Mouse (Mus musculus) splenic B cell, adult 2 months (primary cell): Measurements from ENCODE around the gene Fstl4.

Experiments
- DNase-seq: peaks from one replicate; pipeline ENCODE4 v3.0.0-alpha.2; 2011; ENCODE audit warnings: low read depth, low spot score
- H3K27me3 ChIP-seq: 2 replicates; pipeline ENCODE4 v1.6.1; 2012; ENCODE audit warnings: mild to moderate bottlenecking, low read length, moderate library complexity, mixed read lengths; ENCODE audit not compliant: control insufficient read depth, poor library complexity, insufficient read depth, severe bottlenecking
- H3K36me3 ChIP-seq: 2 replicates; pipeline ENCODE4 v1.6.1; 2012; ENCODE audit warnings: mild to moderate bottlenecking, low read length, moderate library complexity, mixed read lengths; ENCODE audit not compliant: control insufficient read depth, poor library complexity, insufficient read depth, severe bottlenecking

Gene Fstl4

DNA sequence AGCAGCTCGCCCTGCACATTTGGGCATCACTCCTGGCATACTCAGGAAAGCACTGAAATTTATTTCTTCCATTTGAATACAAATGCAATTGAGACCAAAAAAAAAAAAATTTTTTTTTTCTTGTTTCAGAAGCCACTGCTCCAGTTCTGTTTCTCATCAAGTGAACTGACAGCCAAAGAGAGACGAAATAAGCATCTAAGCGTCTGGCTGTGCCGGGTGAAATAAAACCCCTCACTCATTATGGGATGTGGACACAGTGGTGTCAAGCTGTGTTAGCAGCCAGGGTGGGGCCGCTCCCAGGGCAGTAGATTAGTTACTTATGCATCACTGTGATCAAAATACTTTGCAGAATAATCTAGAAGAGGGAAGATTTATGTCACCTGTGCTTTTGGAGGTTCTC is 327.2 kb downstream of the Fstl4 start:
- H3K36me3 ChIP-seq = no peaks in the 10 kb centered on the region
- no peak for DNase-seq
- H3K27me3 ChIP-seq = no peaks in the 10 kb centered on the region

DNA sequence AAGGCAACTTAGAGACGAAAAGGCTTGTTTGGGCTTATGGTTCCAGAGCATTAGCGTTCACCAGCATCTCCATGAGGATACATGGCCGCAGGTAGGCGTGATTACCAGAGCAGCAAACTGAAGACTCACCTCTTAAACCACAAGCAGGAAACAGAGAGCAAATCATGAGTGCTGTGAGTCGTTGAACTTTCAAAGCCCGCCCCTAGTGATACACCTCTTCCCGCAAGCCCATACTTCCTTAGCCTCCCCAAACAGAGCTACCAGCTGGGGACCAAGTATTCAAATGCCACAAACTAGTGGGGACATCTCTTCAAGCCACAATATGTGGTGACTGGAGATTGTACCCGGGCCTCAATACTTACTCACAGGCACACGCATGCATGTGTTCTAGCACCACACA is 332.4 kb downstream of the Fstl4 start:
- no peaks in the 10 kb centered on the region for H3K27me3 ChIP-seq
- no peaks in the 10 kb centered on the region for H3K36me3 ChIP-seq
- DNase-seq = no peak

DNA sequence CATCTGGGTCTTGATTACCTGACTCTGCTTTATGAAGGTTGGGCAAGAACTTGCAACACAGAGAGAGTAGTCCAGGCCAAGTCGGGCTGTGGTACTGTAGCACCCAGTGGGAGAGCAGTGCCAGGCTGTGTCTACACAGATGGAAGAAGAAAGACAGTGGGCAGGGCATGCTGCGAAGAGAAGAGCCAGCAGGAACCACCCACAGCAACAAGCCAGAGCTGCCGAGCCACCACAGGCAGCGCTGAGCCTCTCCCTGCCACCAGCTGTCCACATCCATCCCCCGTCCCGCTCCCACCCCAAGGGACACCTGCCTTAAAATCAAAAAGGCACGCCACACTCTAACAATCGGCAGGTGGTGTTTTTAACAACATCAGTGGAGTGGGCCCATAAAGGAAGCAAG is 332.9 kb downstream of the Fstl4 start:
- H3K27me3 ChIP-seq = no peaks in the 10 kb centered on the region
- DNase-seq = no peak
- H3K36me3 ChIP-seq = no peaks in the 10 kb centered on the region

DNA sequence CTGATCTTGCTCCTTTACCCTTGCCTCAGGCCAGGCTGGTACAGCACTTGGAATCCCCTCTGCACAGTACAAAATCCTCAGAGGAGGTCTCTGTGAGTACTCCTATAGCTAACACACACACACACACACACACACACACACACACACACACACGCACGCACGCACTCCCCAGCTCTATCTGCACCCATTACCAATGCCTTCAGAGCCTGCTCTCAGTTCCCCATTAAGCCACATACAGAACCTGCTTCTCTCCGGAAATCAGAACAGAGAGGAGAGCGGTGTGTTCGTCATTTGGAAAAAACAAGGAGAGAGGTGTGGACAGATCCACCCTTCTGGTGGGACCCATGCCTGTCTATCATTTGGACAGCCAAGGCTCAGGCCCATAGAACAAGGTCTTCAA is 333.4 kb downstream of the Fstl4 start:
- no peaks in the 10 kb centered on the region for H3K27me3 ChIP-seq
- no peak for DNase-seq
- no peaks in the 10 kb centered on the region for H3K36me3 ChIP-seq

DNA sequence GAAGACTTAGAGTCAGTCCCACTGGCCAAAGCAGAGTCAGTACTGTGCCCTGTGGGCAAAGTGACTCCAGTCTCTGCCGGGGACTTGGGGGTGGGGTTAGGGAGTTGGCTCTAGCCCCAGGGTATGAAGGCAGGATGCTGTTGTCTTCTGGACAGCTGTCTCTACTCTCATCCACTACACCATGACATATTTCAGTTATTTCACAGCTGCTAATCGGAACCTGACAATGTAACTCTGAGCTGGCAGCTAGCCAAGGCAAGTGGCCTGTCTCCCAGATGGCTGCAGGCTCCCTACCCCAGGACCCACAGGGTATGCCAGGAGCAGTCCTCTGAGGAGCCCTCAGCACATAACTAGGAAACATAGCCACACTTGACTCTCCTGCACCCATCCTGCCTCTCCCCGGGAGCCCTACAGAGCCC is 334.4 kb downstream of the Fstl4 start:
- Histone ChIP-seq H3K36me3 (no peaks in the 10 kb centered on the region), H3K27me3 (no peaks in the 10 kb centered on the region)
- no peak for DNase-seq

DNA sequence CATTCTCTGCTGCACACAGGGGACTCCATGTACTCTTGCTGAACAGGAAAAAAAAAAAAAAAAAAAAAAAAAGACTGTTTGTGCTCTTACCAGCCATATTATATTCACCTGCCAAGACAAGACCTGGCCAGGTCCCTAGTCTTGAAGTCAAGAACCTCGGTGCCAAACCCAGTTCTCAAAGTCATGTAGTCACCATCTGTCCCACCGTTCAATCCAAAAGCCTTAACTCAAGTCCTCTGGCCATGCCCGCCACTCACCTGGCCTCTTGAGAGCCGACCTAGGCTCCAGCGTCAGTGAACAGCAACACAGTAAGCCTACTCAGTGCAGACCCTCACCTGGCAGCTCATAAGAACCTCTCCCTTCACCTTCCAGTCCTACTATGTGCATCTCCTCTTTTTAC is 334.9 kb downstream of the Fstl4 start:
- H3K27me3 ChIP-seq = no peaks in the 10 kb centered on the region
- no peak for DNase-seq
- no peaks in the 10 kb centered on the region for H3K36me3 ChIP-seq

DNA sequence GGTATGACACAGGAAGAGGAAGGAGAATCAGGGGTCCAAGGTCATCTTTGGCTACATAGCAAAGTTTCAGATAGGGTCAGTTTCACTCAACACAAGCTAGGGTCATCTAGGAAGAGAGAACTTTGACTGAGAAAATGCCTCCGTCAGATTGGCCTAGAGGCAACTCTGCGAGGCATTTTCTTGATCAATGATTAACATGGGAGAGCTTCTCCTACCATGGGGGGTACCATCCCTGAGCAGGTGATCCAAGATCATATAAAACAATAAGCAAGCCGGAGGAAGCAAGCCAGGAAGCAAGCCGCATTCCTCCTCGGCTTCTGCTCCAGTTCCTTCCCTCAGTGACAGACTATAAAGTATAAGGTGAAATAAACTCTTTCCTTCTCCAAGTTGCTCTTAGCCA is 337.3 kb downstream of the Fstl4 start:
- H3K36me3 ChIP-seq = no peaks in the 10 kb centered on the region
- H3K27me3 ChIP-seq = no peaks in the 10 kb centered on the region

DNA sequence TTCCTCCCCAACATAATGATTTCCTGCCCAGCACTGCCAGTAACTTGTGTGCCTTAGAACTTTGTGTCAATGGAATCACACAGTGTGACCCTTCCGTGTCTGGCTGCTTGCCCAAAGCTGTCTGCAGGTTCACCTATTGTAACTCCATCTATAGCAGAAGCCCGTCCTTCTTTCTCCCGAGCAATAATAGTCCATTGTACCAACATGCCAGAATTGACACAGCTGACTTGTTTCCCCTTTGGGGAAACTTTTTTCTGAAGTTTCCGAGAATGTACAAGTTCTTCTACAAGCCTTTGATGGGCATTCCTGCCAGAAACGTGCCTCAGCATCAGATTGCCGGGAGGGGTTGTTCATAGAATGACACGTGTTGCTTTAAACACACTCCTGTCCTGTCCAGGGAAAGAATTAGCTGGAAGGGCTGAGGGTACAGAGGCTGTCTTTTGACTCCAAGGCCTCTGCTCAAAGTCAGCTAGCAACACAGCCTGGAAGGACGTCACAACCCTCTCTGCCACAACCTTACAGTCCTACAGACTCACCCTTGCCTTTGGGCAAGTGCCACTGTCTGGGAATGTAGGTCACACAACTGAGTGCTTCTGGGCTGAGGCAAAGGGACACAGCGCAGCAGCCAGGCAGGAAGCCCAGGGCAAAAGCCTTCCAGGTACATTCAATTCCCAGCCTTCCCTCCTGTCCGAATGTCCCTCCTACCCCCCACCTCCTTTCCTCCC is 339.3 kb downstream of the Fstl4 start:
- no peaks in the 10 kb centered on the region for H3K36me3 ChIP-seq
- DNase-seq = no peak
- no peaks in the 10 kb centered on the region for H3K27me3 ChIP-seq

More for the DNA sequence above, 337.3 kb downstream of the Fstl4 start:
- DNase-seq = no peak

DNA sequence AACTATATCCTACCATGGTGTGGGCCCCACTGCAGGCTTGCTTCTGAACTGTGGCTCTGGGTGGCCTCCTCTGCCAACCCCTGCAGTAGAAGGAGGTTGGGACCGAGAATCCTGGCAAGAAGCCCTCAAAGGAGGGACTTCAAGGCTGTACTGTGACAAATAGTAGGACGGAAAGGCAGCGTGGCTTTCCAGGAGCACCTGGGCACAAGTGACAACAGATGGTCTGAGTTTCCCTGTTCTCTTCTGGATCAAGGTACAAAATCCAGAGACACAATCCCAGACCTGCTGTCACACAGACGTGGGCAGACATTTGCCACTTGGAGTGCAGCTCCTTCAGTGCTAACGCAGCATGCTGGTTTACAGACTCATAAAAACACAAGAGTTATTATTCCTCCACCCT is 343.3 kb downstream of the Fstl4 start:
- Histone ChIP-seq H3K36me3 (no peaks in the 10 kb centered on the region), H3K27me3 (no peaks in the 10 kb centered on the region)
- no peak for DNase-seq

DNA sequence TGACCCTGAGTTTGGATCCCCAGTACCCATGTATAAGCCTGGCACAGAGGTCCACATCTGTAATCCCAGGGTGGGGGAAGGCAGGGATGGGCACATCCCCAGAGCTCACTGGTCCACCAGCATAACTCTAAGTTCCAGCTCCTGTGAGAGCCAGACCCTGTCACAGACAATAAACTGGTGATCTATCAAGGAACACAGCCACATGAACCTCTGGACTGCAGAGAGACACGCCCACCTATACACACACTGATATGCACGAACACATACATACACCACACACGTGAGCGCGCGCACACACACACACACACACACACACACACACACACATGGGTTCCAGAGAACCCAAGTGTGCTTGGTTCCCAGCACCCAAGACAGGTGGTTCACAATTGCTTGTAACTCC is 344.4 kb downstream of the Fstl4 start:
- no peak for DNase-seq
- Histone ChIP-seq H3K27me3 (no peaks in the 10 kb centered on the region), H3K36me3 (no peaks in the 10 kb centered on the region)

DNA sequence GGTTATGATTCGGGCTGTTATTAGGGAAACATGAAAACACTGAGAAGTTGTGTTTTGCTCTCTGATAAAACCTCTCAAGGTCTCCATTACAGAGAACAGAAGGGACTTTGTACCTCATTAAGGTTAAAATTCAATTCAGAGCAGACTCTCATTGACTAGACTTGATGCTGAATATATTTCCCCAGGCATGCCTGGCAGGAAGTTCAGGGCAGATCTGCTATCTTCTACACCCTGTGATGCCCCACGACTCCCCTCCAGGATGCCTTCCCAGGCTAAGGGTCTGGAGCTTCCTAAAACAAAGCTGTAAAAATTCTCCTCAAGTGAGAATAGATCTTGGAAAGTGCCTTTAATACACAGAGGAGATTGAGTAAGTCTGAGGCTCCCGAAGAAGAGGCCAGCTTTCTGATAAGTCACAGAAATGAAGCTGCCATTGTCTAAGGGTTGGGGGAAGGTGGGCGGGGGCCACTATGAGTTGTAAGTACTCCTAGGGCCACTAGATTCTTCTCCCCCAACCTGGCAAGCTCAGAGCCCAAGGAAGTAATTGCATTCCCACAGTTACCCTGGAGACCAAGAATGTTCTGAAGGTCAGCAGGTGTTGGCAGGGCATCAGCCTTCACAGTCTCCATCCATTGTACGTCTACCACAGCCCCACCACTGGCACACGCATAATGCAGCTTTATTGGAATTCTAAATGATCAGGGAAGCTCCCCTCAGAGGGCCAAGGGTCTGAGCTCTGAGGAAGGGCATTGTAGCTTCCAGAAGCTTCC is 345.4 kb downstream of the Fstl4 start:
- no peak for DNase-seq
- Histone ChIP-seq H3K36me3 (no peaks in the 10 kb centered on the region), H3K27me3 (no peaks in the 10 kb centered on the region)

DNA sequence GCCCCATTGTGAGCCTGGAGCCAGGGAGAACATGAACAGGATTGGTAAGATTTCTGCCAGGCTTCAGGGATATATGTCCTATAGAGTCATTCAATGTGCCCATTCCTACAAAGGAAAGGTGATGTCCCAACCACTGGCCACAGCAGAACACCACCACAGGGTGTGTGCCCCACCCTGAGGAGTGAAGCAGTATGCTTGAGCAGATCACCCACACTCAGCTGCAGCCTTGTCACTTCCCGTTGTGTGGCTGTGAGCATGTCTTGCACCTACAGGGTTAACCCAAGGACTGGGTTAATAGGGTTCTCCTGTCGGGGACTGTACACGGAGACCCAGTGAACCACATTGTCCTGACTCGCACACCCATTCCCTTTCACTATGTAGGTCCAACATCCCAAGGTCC is 351.3 kb downstream of the Fstl4 start:
- Histone ChIP-seq H3K27me3 (no peaks in the 10 kb centered on the region), H3K36me3 (no peaks in the 10 kb centered on the region)
- no peak for DNase-seq

DNA sequence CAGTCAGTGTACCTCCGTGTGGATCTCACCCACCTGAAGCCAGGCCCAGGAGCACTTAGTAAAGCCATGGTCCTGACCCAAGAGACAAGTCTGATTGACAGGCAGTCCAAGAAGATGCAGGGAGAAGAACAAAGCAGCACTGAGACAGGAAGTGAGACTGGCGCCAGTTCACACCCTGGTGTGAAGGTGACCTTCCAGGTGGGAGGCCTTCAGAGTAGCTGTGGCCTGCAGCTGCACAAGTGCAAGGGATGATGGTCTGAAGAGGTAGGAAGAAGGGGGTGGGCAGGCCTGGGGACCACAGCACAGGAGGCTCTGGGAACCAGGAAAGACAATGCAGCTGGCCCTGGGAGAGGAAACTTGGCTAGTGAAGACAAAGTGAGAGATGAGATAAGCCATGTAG is 351.9 kb downstream of the Fstl4 start:
- no peaks in the 10 kb centered on the region for H3K27me3 ChIP-seq
- no peak for DNase-seq
- H3K36me3 ChIP-seq = no peaks in the 10 kb centered on the region

DNA sequence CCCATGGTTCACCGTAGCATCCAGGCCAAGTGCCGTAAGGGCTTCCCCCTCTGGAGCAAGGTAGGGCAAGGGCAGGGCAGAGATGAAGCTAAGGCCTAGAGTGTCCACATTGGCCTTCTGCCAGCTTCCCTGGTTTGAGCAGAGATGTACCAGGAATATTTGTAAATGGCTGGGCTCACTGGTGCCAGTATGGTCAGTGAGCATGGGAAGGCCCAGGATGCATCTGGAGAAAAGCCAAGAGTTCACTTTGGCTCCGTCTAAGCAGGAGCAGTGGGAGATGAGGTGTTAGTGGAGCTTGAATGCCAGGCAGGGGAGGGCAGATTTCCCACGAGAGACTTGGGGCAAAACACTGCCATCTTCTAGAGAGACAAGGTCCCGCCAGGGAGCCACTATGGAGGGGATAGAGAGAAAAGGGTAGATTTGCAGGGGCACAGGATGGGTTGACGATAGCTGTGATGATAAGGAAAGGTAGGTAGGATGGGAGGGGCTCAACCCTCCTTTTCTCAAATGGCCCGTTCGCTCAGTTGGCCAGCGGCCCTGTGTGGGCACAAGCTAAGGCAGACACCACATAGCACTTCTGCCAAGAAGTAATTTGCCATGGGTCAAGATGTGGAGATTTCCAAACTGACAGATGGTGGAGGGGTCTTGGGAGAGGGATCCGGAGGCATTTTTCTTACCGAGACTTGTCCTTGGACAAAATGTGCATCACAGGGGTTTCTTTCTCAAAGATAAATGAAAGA is 354.0 kb downstream of the Fstl4 start:
- Histone ChIP-seq H3K27me3 (no peaks in the 10 kb centered on the region), H3K36me3 (no peaks in the 10 kb centered on the region)
- DNase-seq = no peak

DNA sequence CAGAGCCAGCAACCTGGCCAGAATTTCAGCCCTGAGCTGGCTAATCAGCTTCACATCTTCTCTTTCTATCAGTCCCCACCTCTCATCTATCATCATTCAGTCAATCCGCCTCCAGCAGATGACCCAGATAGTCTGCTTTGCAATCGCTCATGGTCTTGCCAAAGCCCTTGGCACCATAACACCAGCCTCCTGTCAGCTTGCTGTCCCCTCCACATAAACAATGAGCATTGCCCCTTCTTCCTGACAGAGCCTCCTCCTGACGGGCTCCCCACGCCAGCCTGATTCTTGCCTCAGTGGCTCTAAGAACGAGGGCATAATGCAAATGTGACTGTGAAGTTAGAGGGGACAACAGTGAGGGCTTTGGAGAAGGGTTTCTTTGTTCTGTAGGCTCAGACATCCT is 355.5 kb downstream of the Fstl4 start:
- no peaks in the 10 kb centered on the region for H3K27me3 ChIP-seq
- no peaks in the 10 kb centered on the region for H3K36me3 ChIP-seq
- no peak for DNase-seq
